Comparison of ENCODE assay signal across 8 mouse cellular contexts in the genomic region with DNA sequence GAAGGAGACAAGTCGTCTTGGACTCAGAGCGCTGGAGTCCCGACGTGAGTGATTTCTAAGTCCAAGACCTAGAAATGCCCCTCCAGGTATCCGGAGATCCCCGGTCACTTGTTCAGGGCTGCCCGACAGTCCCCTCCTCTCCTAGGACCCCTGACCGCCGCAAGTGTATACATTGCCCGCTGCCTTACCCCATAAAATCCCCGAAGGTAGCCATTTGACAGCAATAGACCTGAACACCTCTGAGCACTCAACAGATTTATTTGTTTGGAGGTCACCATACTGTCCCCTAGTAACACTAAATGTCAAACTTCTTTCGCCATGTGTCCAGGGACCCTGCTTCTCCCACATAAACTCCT. TPM values are rescaled to one million over a fixed set of nuclear protein-coding genes. Genes with fewer than 3 reads are reported as not detected.
DNase-seq lines count a peak whose midpoint lies in the region; ATAC-seq and TF ChIP-seq lines count a peak whose summit lies in the region.

No protein-coding gene starts in this region.

- no peak overlapping the region for H3K9ac ChIP-seq in hindbrain, embryonic 15.5 days
- no peak overlapping the region for H3K9ac ChIP-seq in midbrain, embryonic 15.5 days

- no peak for DNase-seq in kidney, adult 2 months
- no peak for DNase-seq in kidney, adult 11 months
- no peak for DNase-seq in cerebellum, postnatal 10 days
- no peak for DNase-seq in adrenal gland, postnatal 25 days
- no peak for DNase-seq in embryo, embryonic 10.5 days (ENCODE audit: low spot score)

- peak overlapping the region; percentile 74 for H3K27ac ChIP-seq in kidney, adult 2 months (ENCODE audit: insufficient read depth, low read depth, low read length)
- no peak overlapping the region for H3K27ac ChIP-seq in hindbrain, embryonic 15.5 days (replicated peaks)
- no peak overlapping the region for H3K27ac ChIP-seq in midbrain, embryonic 15.5 days

- WGBS in kidney, adult 2 months = 10% methylated on average over 12 of the region's 12 CpGs
- 22% methylated on average over 12 of the region's 12 CpGs for WGBS in hindbrain, embryonic 15.5 days
- WGBS in midbrain, embryonic 15.5 days = 30% methylated on average over 12 of the region's 12 CpGs

- TF ChIP-seq CTCF in kidney, adult 2 months (conservative IDR thresholded peaks at IDR 0.05; ENCODE audit: insufficient read depth, insufficient read length, low read depth, low read length) = no peak

- no peaks in the 10 kb centered on the region for H3K27me3 ChIP-seq in kidney, adult 2 months (replicated peaks; ENCODE audit: control insufficient read depth, insufficient read depth, low read length)
- H3K27me3 ChIP-seq in hindbrain, embryonic 15.5 days = no peaks in the 10 kb centered on the region
- H3K27me3 ChIP-seq in midbrain, embryonic 15.5 days (replicated peaks) = no peaks in the 10 kb centered on the region

- H3K4me1 ChIP-seq in kidney, adult 2 months (ENCODE audit: control insufficient read depth, insufficient read depth, low read length) = no peaks in the 10 kb centered on the region
- H3K4me1 ChIP-seq in hindbrain, embryonic 15.5 days (replicated peaks) = no peaks in the 10 kb centered on the region
- no peaks in the 10 kb centered on the region for H3K4me1 ChIP-seq in midbrain, embryonic 15.5 days

- peak overlapping the region; percentile 41 for H3K4me3 ChIP-seq in kidney, adult 2 months (ENCODE audit: insufficient read depth, low read depth, low read length)
- peak overlapping the region; percentile 29 for H3K4me3 ChIP-seq in hindbrain, embryonic 15.5 days
- H3K4me3 ChIP-seq in midbrain, embryonic 15.5 days = peak overlapping the region; percentile 29

- 0 out of 2 replicates have a peak, but pooled peaks have one; percentile 6 for ATAC-seq in common myeloid progenitor, adult 5-6 weeks (replicated peaks; ENCODE audit: low read depth, poor library complexity, severe bottlenecking)
- no peak for ATAC-seq in hindbrain, embryonic 15.5 days (ENCODE audit: low FRiP score, low read depth)
- peak; percentile 41 for ATAC-seq in midbrain, embryonic 15.5 days (replicated peaks)

- TF ChIP-seq POLR2A in kidney, adult 2 months (IDR thresholded peaks at IDR 0.05; ENCODE audit: low read depth, low read length) = no peak

- H3K9me3 ChIP-seq in hindbrain, embryonic 15.5 days = no peaks in the 10 kb centered on the region
- no peaks in the 10 kb centered on the region for H3K9me3 ChIP-seq in midbrain, embryonic 15.5 days

- H3K4me2 ChIP-seq in hindbrain, embryonic 15.5 days = peak overlapping the region; percentile 57
- H3K4me2 ChIP-seq in midbrain, embryonic 15.5 days = peak overlapping the region; percentile 50

- no peaks in the 10 kb centered on the region for H3K36me3 ChIP-seq in kidney, adult 2 months (ENCODE audit: control insufficient read depth, insufficient read depth, low read length)
- no peaks in the 10 kb centered on the region for H3K36me3 ChIP-seq in hindbrain, embryonic 15.5 days
- no peaks in the 10 kb centered on the region for H3K36me3 ChIP-seq in midbrain, embryonic 15.5 days (replicated peaks)

RNA-seq across cellular contexts. Expression of a gene that starts 1.0 kb away (rescaled TPM):
- 17.4 and 22.1 TPM in 2 replicates for polyA plus RNA-seq in kidney, adult 2 months (2012; rRNA removed)
- total RNA-seq in common myeloid progenitor, adult 5-6 weeks (2017) = 0.68 TPM in 1 of 2 replicates, not detected in the other
- 0.08 and 0.10 TPM in 2 replicates for polyA plus RNA-seq in hindbrain, embryonic 15.5 days (2015; fragmentation: Nextera tagmentation; extraction: Ambion mirVana)
- 0.09 TPM in 1 of 2 replicates, not detected in the other for polyA plus RNA-seq in midbrain, embryonic 15.5 days (2015; fragmentation: Nextera tagmentation; extraction: Ambion mirVana)
- 0.52 and 0.86 TPM in 2 replicates for total RNA-seq in adrenal gland, postnatal 25 days (2021)

RNA-seq across cellular contexts. Expression of a gene that starts 8.8 kb away (rescaled TPM):
- 72.2 and 74.1 TPM in 2 replicates for polyA plus RNA-seq in kidney, adult 2 months (2012; rRNA removed)
- 42.5 and 44.7 TPM in 2 replicates for total RNA-seq in common myeloid progenitor, adult 5-6 weeks (2017)
- 20.5 and 22.9 TPM in 2 replicates for polyA plus RNA-seq in hindbrain, embryonic 15.5 days (2015; fragmentation: Nextera tagmentation; extraction: Ambion mirVana)
- 17.5 and 19.7 TPM in 2 replicates for polyA plus RNA-seq in midbrain, embryonic 15.5 days (2015; fragmentation: Nextera tagmentation; extraction: Ambion mirVana)
- total RNA-seq in adrenal gland, postnatal 25 days (2021) = 62.4 and 70.9 TPM in 2 replicates

RNA-seq across cellular contexts. Expression of a gene that starts 16.9 kb away (rescaled TPM):
- 8.2 and 10.9 TPM in 2 replicates for polyA plus RNA-seq in kidney, adult 2 months (2012; rRNA removed)
- 19.6 and 22.4 TPM in 2 replicates for total RNA-seq in common myeloid progenitor, adult 5-6 weeks (2017)
- 43.0 and 46.8 TPM in 2 replicates for polyA plus RNA-seq in hindbrain, embryonic 15.5 days (2015; fragmentation: Nextera tagmentation; extraction: Ambion mirVana)
- 44.9 and 45.8 TPM in 2 replicates for polyA plus RNA-seq in midbrain, embryonic 15.5 days (2015; fragmentation: Nextera tagmentation; extraction: Ambion mirVana)
- total RNA-seq in adrenal gland, postnatal 25 days (2021) = 50.4 and 54.9 TPM in 2 replicates

RNA-seq across cellular contexts. Expression of a gene that starts 23.0 kb away (rescaled TPM):
- 8.9 and 9.2 TPM in 2 replicates for polyA plus RNA-seq in kidney, adult 2 months (2012; rRNA removed)
- total RNA-seq in common myeloid progenitor, adult 5-6 weeks (2017) = 3.4 and 4.6 TPM in 2 replicates
- 1.6 and 2.0 TPM in 2 replicates for polyA plus RNA-seq in hindbrain, embryonic 15.5 days (2015; fragmentation: Nextera tagmentation; extraction: Ambion mirVana)
- polyA plus RNA-seq in midbrain, embryonic 15.5 days (2015; fragmentation: Nextera tagmentation; extraction: Ambion mirVana) = 1.6 and 1.7 TPM in 2 replicates
- total RNA-seq in adrenal gland, postnatal 25 days (2021) = 17.9 and 20.0 TPM in 2 replicates

RNA-seq across cellular contexts. Expression of a gene that starts 34.1 kb away (rescaled TPM):
- 73.1 and 76.9 TPM in 2 replicates for polyA plus RNA-seq in kidney, adult 2 months (2012; rRNA removed)
- 31.1 and 31.9 TPM in 2 replicates for total RNA-seq in common myeloid progenitor, adult 5-6 weeks (2017)
- 30.9 and 32.1 TPM in 2 replicates for polyA plus RNA-seq in hindbrain, embryonic 15.5 days (2015; fragmentation: Nextera tagmentation; extraction: Ambion mirVana)
- 35.0 and 35.2 TPM in 2 replicates for polyA plus RNA-seq in midbrain, embryonic 15.5 days (2015; fragmentation: Nextera tagmentation; extraction: Ambion mirVana)
- total RNA-seq in adrenal gland, postnatal 25 days (2021) = 79.0 and 80.8 TPM in 2 replicates

Comparison
In these comparisons a context has a peak if more than half of its experiments do, and no peak if none do; other contexts are left out.
1. RNA of a gene that starts 1.0 kb away (polyA plus RNA-seq): 17.4 to 22.1 TPM in kidney, adult 2 months; 0.09 TPM in midbrain, embryonic 15.5 days and 0.08 to 0.10 TPM in hindbrain, embryonic 15.5 days; every median in the first group is over 10 times any median in the second.
2. Peak in every context shown above with its lines, with median percentiles within 50 percentile points of each other: H3K4me3 ChIP-seq.